Mouse (Mus musculus) limb, embryonic 12.5 days (tissue): ENCODE results near the gene Fzd4. TPM values are rescaled to one million over a fixed set of nuclear protein-coding genes. Genes with fewer than 3 reads are reported as not detected.

Experiments
- ATAC-seq: fragments of 200-750 bp; cut with Nextera tagmentation; 2 replicates; pipeline ENCODE4 v1.8.0; 2017; ENCODE audit warnings: low read depth, moderate TSS enrichment; ENCODE audit not compliant: insufficient number of reproducible peaks, insufficient read depth, low FRiP score, low TSS enrichment
- H3K27ac ChIP-seq: fragments of 300-500 bp; sonication (generic); 2 replicates; pipeline ENCODE4 v1.5.1; 2016; ENCODE audit warnings: mild to moderate bottlenecking, moderate library complexity
- H3K27me3 ChIP-seq: fragments of 300-500 bp; sonication (generic); 2 replicates; pipeline ENCODE4 v1.6.1; 2016; ENCODE audit warnings: mild to moderate bottlenecking, moderate library complexity
- H3K36me3 ChIP-seq: fragments of 300-500 bp; sonication (generic); 2 replicates; pipeline ENCODE4 v1.6.1; 2016; ENCODE audit warnings: mild to moderate bottlenecking, moderate library complexity
- H3K4me1 ChIP-seq: fragments of 300-500 bp; sonication (generic); replicated peaks from 2 replicates; pipeline ENCODE4 v1.6.1; 2016
- H3K4me2 ChIP-seq: fragments of 300-500 bp; sonication (generic); 2 replicates; pipeline ENCODE4 v1.6.1; 2016; ENCODE audit warnings: mild to moderate bottlenecking, moderate library complexity
- H3K4me3 ChIP-seq: fragments of 300-500 bp; sonication (generic); replicated peaks from 2 replicates; pipeline ENCODE4 v1.5.1; 2016; ENCODE audit warnings: mild to moderate bottlenecking
- H3K9ac ChIP-seq: fragments of 300-500 bp; sonication (generic); replicated peaks from 2 replicates; pipeline ENCODE4 v1.6.1; 2016; ENCODE audit warnings: mild to moderate bottlenecking, moderate library complexity
- H3K9me3 ChIP-seq: fragments of 300-500 bp; sonication (generic); 2 replicates; pipeline ENCODE4 v1.6.1; 2016; ENCODE audit warnings: mild to moderate bottlenecking, moderate library complexity
- WGBS: fragments of 180-500 bp; shearing (Covaris S2); methylation state at CpG from one replicate; pipeline ENCODE4 v1.1.7; 2016; 5-methylcytosine and 5-hydroxymethylcytosine counted together
- polyA plus RNA-seq: library from polyadenylated mRNA; unstranded; fragments of >200 nt; fragmentation: Nextera tagmentation; extraction: Ambion mirVana; gene quantifications from 2 replicates; pipeline ENCODE4 v1.2.1, GENCODE M21; 2016

The Fzd4 gene
- polyA plus RNA-seq, 1 experiment from 2014 or later, result 14.8 TPM

DNA sequence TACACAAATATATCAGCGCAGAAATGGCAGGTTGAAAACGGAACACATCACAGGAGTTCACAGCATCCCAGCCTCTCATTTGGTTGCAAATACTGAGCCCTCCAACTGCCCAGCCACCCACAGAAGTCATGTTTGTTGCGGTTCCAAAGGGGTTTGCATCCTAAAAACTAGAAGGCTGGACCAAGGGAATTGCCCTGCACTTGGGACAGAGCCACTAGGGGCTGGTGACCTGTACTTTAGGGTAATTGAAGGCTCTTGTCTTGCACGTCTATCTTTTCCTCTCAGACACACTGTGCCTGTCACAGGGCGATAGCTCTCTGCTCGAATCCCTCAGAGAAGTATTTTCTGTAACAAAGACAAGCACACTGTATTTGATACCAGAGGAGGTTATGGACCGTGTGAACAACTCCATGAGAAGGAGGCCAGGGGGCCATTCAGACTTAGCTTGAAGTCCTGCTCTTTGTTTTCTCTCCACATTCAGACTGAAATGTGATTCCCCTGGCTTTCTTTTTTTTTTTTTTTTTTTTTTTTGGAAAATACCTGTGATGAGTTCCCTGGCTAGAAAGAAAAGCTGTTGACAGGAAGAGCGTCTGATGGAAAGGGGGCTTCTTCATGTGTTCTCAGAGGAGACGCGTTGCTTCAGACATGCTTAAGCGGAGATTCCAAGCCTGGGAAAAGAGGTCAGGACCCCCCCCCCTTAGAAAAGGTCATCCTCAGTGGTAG, 2.9 kb upstream of the Fzd4 start:
- Histone ChIP-seq H3K9ac (no peak overlapping the region), H3K9me3 (no peaks in the 10 kb centered on the region), H3K4me2 (no peak overlapping the region), H3K36me3 (no peaks in the 10 kb centered on the region), H3K27me3 (peaks cover 4% of the 10 kb centered on the region; the same call in 1 of the 2 replicates), H3K4me3 (no peak overlapping the region), H3K27ac (no peak overlapping the region), H3K4me1 (peaks cover 20% of the 10 kb centered on the region)
- WGBS, result 55% methylated on average over 11 of the region's 11 CpGs
- ATAC-seq, result no peak

DNA sequence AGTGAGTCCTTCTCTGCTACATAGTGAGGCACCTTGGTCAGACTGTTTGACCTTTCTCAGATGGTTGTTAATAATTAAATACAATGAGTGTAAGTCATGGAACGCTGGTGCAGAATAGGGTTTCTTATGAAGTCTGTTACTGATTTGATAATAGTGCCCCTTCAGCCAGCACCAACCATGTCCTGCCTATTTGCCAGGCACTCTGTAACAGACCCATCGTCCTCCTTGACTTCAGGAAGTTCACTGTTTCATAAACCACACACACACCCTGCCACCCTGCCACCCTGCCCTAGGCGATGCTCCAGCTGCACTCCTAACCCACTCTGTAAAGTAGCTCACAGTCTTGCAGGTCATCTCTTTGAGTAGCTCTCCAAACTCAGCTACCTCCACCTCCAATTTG, 2.2 kb upstream of the Fzd4 start:
- H3K4me1 ChIP-seq, result peaks cover 22% of the 10 kb centered on the region
- no peak overlapping the region for H3K27ac ChIP-seq
- peaks cover 4% of the 10 kb centered on the region; the same call in 1 of the 2 replicates for H3K27me3 ChIP-seq
- no peak overlapping the region for H3K4me2 ChIP-seq
- no peak for ATAC-seq
- no peaks in the 10 kb centered on the region for H3K9me3 ChIP-seq
- H3K36me3 ChIP-seq, result peaks cover 1% of the 10 kb centered on the region
- H3K4me3 ChIP-seq, result no peak overlapping the region
- H3K9ac ChIP-seq, result no peak overlapping the region
- 69% methylated on average over 3 of the region's 3 CpGs for WGBS

DNA sequence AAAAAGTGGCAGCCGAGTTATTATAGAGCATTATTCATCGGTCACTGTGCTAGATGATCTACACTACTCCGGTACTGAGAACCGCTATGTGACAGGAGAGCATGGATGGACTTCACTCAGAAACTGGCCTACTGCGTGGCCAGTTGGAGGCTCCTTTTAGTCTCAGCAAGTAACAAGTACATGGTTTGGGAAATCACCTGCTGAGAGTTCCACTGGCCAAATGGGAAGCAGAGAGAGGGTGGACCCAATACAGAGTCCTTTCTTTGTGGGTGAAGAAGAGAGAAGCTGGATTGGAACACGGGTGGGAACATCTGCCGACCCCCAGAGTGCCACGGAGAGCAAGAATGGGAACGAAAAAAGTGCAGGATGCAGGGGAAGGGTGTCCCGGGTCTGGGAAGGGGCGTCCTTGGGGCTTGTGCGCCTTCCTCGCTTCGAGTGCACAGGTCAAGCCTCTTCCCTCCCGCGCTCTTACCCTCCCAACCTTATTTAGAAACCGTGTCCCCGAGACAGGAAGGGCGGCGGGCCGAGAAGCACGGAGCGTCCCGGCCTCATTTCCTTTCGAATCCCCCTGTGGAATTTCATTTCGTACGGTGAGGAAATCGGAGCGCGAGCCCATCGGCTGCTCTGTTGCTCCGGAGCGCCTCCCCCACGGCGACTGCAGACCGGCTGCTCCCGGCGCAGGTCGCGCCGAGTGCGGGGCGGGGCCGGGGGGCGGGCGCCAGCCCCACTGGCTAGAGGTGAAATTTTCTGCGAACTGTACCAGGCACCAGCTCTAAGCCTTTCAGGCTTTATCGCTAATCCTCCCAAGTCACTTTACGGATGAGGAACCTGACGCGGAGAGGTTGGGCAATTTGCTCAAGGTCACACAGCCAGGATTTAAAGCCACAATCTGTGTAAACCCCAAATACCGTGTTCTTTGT, 842 bp upstream of the Fzd4 start:
- H3K27ac ChIP-seq, result peak overlapping the region; percentile 86
- H3K4me2 ChIP-seq, result peak overlapping the region; percentile 93
- WGBS, result 5% methylated on average over 52 of the region's 52 CpGs
- H3K4me1 ChIP-seq, result peaks cover 31% of the 10 kb centered on the region
- no peaks in the 10 kb centered on the region for H3K9me3 ChIP-seq
- H3K27me3 ChIP-seq, result peaks cover 4% of the 10 kb centered on the region; the same call in 1 of the 2 replicates
- H3K36me3 ChIP-seq, result peaks cover 15% of the 10 kb centered on the region
- peak; percentile 86 for ATAC-seq
- H3K9ac ChIP-seq, result peak overlapping the region; percentile 90
- peak overlapping the region; percentile 87 for H3K4me3 ChIP-seq

DNA sequence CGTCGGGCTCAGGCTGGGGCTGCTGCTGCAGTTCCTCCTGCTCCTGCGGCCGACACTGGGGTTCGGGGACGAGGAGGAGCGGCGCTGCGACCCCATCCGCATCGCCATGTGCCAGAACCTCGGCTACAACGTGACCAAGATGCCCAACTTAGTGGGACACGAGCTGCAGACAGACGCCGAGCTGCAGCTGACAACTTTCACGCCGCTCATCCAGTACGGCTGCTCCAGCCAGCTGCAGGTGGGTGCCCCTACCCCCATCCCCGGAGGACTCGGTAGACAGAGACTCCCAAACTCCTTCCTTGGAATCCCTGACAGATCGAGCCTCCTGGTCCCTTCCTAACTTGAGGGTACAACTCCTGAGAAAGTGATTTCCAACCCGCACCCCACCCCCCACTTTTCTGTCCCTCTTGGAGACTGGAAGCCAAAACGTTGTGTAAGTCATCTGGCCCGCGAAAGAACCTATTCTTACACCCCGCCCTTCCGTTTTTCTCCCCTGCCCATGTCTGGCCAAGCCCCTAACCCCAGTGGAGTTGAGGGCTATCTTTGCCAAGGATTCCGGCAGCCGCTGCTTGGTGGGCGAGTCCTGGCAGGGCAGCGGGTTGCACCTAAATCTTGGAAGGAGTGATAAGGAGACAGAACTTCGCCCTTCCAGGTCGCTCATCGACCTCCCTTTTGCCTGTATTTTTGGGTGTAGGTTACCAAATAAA, 732 bp downstream of the Fzd4 start:
- H3K9ac ChIP-seq, result peak overlapping the region; percentile 90
- H3K4me1 ChIP-seq, result peaks cover 44% of the 10 kb centered on the region
- H3K27ac ChIP-seq, result peak overlapping the region; percentile 86
- no peak for ATAC-seq
- WGBS, result under 1% methylated on average over 32 of the region's 35 CpGs
- peaks cover 20% of the 10 kb centered on the region for H3K36me3 ChIP-seq
- peak overlapping the region; percentile 93 for H3K4me2 ChIP-seq
- peak overlapping the region; percentile 87 for H3K4me3 ChIP-seq
- no peaks in the 10 kb centered on the region for H3K9me3 ChIP-seq
- peaks cover 4% of the 10 kb centered on the region; the same call in 1 of the 2 replicates for H3K27me3 ChIP-seq

DNA sequence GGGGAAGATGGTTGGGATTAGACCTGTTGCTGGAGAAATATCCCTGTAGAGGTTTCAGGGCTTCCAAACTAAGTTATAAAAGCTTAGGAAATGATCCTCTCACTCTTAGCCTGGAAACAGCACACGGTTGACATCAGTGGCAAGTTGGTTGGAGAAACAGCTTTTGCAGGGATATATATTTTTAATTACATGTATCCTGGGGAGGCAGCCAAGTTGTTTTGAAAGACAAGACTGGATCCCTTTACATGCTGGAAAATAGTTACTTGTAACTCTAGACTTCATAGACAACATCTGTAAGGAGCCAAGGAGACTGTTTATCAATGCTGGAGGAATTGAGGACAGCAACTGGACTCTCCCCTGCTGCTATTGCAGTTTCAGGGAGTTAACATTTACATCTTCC, 1.9 kb downstream of the Fzd4 start:
- ATAC-seq, result no peak
- Histone ChIP-seq H3K4me2 (peak overlapping the region; percentile 93), H3K4me1 (peaks cover 53% of the 10 kb centered on the region), H3K27ac (0 out of 2 replicates have a peak overlapping the region, but pooled peaks have one; percentile 45), H3K4me3 (peak overlapping the region; percentile 35), H3K9me3 (no peaks in the 10 kb centered on the region), H3K27me3 (peaks cover 4% of the 10 kb centered on the region; the same call in 1 of the 2 replicates), H3K9ac (no peak overlapping the region), H3K36me3 (peaks cover 29% of the 10 kb centered on the region)
- WGBS, result 18% methylated on average over 1 of the region's 1 CpGs

DNA sequence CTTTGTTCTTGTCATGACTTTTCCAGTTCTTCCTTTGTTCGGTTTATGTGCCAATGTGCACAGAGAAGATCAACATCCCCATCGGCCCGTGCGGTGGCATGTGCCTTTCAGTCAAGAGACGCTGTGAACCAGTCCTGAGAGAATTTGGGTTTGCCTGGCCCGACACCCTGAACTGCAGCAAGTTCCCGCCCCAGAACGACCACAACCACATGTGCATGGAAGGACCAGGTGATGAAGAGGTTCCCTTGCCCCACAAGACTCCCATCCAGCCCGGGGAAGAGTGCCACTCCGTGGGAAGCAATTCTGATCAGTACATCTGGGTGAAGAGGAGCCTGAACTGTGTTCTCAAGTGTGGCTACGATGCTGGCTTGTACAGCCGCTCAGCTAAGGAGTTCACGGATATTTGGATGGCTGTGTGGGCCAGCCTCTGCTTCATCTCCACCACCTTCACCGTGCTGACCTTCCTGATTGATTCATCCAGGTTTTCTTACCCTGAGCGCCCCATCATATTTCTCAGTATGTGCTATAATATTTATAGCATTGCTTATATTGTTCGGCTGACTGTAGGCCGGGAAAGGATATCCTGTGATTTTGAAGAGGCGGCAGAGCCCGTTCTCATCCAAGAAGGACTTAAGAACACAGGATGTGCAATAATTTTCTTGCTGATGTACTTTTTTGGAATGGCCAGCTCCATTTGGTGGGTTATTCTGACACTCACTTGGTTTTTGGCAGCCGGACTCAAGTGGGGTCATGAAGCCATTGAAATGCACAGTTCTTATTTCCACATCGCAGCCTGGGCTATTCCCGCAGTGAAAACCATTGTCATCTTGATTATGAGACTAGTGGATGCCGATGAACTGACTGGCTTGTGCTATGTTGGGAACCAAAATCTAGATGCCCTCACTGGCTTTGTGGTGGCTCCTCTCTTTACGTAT, 3.1 kb downstream of the Fzd4 start:
- Histone ChIP-seq H3K4me1 (peaks cover 51% of the 10 kb centered on the region), H3K36me3 (peaks cover 42% of the 10 kb centered on the region), H3K4me3 (peak overlapping the region; percentile 16), H3K9me3 (no peaks in the 10 kb centered on the region), H3K4me2 (peak overlapping the region; percentile 93), H3K27me3 (peaks cover 2% of the 10 kb centered on the region; the same call in 1 of the 2 replicates), H3K9ac (no peak overlapping the region), H3K27ac (no peak overlapping the region)
- 90% methylated on average over 24 of the region's 24 CpGs for WGBS
- ATAC-seq, result no peak

DNA sequence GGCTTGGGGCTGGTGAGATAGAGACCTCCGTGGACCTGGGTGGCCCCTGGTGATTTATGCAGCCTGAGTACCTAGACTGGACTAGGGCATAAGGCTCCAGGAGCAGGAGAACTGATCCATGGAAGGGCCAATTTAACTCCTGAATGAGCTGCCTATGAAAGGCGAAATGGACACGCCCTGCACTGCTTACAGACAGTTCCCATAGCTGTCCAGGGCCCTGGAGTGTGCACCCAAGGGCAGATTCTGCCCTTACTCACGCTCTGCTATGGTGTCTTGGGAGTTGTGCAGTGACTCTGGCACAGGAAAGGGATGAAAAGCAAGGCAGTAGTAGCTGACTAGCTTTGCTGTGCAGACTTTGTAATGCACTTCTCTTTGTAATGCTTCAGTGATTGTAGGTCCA, 6.1 kb downstream of the Fzd4 start:
- Histone ChIP-seq H3K4me1 (peaks cover 54% of the 10 kb centered on the region), H3K27me3 (no peaks in the 10 kb centered on the region), H3K4me3 (no peak overlapping the region), H3K36me3 (peaks cover 48% of the 10 kb centered on the region), H3K9me3 (no peaks in the 10 kb centered on the region), H3K4me2 (peak overlapping the region; percentile 31), H3K27ac (peak overlapping the region; percentile 50; the same call in 1 of the 2 replicates), H3K9ac (no peak overlapping the region)
- WGBS, result 59% methylated on average over 4 of the region's 4 CpGs
- ATAC-seq, result no peak

DNA sequence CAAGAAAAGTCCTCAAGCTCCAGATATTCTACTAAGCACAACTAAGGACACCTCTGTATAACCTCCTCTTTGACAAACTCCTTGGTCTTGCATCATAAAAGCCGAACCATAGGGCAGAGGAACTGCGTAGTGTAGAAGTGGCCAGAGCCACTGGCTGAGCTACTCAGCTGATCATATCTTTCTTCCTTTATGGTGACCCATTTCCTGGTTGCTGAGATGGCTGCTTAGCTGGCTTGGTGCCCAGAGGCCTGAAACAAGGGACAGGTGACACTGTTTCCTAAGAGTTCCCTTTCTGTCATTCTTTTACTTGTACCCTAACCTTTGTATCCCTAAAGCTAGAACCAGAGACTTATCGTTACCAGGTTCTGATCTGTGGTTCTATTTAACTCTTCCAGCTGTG, 7.2 kb downstream of the Fzd4 start:
- H3K4me1 ChIP-seq, result peaks cover 61% of the 10 kb centered on the region
- H3K9ac ChIP-seq, result no peak overlapping the region
- no peak overlapping the region for H3K4me2 ChIP-seq
- no peaks in the 10 kb centered on the region for H3K9me3 ChIP-seq
- 84% methylated on average over 3 of the region's 3 CpGs for WGBS
- ATAC-seq, result no peak
- peaks cover 48% of the 10 kb centered on the region for H3K36me3 ChIP-seq
- no peak overlapping the region for H3K4me3 ChIP-seq
- no peak overlapping the region for H3K27ac ChIP-seq
- H3K27me3 ChIP-seq, result no peaks in the 10 kb centered on the region

DNA sequence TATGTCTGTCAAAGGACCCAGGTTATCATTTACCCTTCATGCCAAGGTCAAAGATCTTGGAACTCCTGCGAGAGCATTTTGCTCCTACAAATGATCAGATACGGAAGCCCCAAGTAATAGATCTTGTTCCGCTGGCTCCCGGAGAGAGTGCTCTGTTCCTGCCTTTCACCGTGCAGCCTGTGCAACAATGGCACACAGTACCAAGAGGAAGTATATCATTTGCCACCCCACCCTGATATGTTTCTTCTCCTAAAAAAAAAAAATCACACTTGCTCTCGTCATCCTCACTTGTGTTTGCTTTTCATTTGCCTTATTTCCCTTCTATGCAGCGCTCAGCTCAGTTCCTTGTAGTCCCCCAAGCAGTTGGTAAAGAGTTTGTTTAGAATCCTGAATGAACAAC, 7.9 kb downstream of the Fzd4 start:
- Histone ChIP-seq H3K4me3 (no peak overlapping the region), H3K4me2 (no peak overlapping the region), H3K4me1 (peaks cover 59% of the 10 kb centered on the region), H3K36me3 (peaks cover 45% of the 10 kb centered on the region), H3K9me3 (no peaks in the 10 kb centered on the region), H3K9ac (no peak overlapping the region), H3K27ac (no peak overlapping the region), H3K27me3 (no peaks in the 10 kb centered on the region)
- no peak for ATAC-seq
- WGBS, result 87% methylated on average over 7 of the region's 7 CpGs

DNA sequence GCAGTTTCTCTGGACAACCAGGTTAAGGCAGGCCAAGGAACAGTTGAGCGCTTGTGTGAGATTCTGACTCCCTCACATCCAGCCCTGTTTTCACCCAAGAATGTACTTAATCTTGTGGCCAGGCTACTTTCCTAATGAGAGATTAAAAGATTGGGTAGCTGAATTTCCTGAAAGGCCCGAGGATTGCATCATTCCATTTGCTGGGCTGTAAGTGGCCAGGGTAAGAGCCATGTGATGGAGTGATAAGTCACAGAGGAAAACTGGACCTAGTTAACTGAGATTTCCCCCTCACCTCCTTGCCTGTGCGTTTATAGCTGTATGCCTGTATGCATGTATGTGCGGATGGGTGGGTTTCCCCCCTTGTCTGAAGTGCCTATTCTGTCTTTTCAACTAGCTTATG, 11.9 kb downstream of the Fzd4 start:
- H3K9ac ChIP-seq, result no peak overlapping the region
- peaks cover 18% of the 10 kb centered on the region for H3K36me3 ChIP-seq
- H3K9me3 ChIP-seq, result no peaks in the 10 kb centered on the region
- H3K4me3 ChIP-seq, result no peak overlapping the region
- no peak overlapping the region for H3K27ac ChIP-seq
- H3K4me1 ChIP-seq, result peaks cover 38% of the 10 kb centered on the region
- 66% methylated on average over 4 of the region's 4 CpGs for WGBS
- ATAC-seq, result no peak
- H3K4me2 ChIP-seq, result no peak overlapping the region
- H3K27me3 ChIP-seq, result no peaks in the 10 kb centered on the region
